Mouse (Mus musculus) intestine, embryonic 14.5 days (tissue): ENCODE data around the gene Vasn. TPM values are rescaled to one million over a fixed set of nuclear protein-coding genes. Genes with fewer than 3 reads are reported as not detected.

Experiments used
- ATAC-seq: fragments of 200-750 bp; cut with Nextera tagmentation; replicated peaks from 2 replicates; pipeline ENCODE4 v1.8.0; 2017; ENCODE audit warnings: low read depth, moderate number of reproducible peaks, moderate TSS enrichment, moderate library complexity; ENCODE audit not compliant: low FRiP score, low TSS enrichment
- DNase-seq: peaks from one replicate; pipeline ENCODE4 v3.0.0-alpha.2; 2018; ENCODE audit warnings: low spot score
- H3K27ac ChIP-seq: fragments of 300-500 bp; sonication (generic); 2 replicates; pipeline ENCODE4 v1.5.1; 2014; ENCODE audit warnings: low read depth, mild to moderate bottlenecking, control low read depth
- H3K27me3 ChIP-seq: fragments of 300-500 bp; sonication (generic); replicated peaks from 2 replicates; pipeline ENCODE4 v1.6.1; 2014; ENCODE audit warnings: low read length, control low read depth; ENCODE audit not compliant: control insufficient read depth, insufficient read depth
- H3K36me3 ChIP-seq: fragments of 300-500 bp; sonication (generic); 2 replicates; pipeline ENCODE4 v1.6.1; 2014; ENCODE audit warnings: low read length, control low read depth; ENCODE audit not compliant: control insufficient read depth, insufficient read depth
- H3K4me1 ChIP-seq: fragments of 300-500 bp; sonication (generic); replicated peaks from 2 replicates; pipeline ENCODE4 v1.6.1; 2014; ENCODE audit warnings: low read length, control low read depth, mixed read lengths; ENCODE audit not compliant: control insufficient read depth, insufficient read depth
- H3K4me2 ChIP-seq: fragments of 300-500 bp; sonication (generic); 2 replicates; pipeline ENCODE4 v1.6.1; 2014; ENCODE audit warnings: low read length
- H3K4me3 ChIP-seq: fragments of 300-500 bp; sonication (generic); 2 replicates; pipeline ENCODE4 v1.5.1; 2014; ENCODE audit warnings: low read depth, low read length, control low read depth, mixed read lengths
- H3K9ac ChIP-seq: fragments of 300-500 bp; sonication (generic); 2 replicates; pipeline ENCODE4 v1.6.1; 2014; ENCODE audit warnings: mild to moderate bottlenecking, low read length
- H3K9me3 ChIP-seq: fragments of 300-500 bp; sonication (generic); 2 replicates; pipeline ENCODE4 v1.6.1; 2016; ENCODE audit warnings: low read length, control low read depth; ENCODE audit not compliant: control insufficient read depth
- WGBS: fragments of 180-500 bp; shearing (Covaris S2); extraction: QIAGEN DNeasy Blood & Tissue Kit; methylation state at CpG from one replicate; pipeline ENCODE4 v1.1.7; 2014; 5-methylcytosine and 5-hydroxymethylcytosine counted together
- polyA plus RNA-seq: library from polyadenylated mRNA; unstranded; fragments of >200 nt; fragmentation: Nextera tagmentation; extraction: Ambion mirVana; gene quantifications from 2 replicates; pipeline ENCODE4 v1.2.1, GENCODE M21; 2014

Gene Vasn
- 15.9 and 17.1 TPM in 2 replicates for polyA plus RNA-seq

DNA sequence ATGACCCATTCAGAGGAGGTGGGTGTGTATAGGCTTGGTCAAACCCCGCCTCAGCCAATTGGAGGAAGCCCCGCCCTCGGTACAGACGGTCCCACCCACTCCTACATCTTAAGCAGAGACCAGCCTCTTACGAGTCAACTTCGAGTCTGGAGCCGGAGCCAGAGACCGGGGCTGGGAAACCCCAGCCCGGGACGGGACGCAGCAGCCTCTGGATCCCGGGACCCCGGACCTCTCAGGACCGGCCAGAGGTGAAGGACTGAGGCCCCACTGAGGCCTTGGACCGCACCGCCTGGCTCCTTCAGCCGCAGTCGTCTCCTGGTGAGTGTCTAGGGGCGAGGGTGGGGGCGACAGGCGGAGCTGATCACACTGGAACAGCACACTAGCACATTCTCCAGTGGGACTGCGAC lies at the start of gene Vasn, which contains the start of gene Dnaja3:
Vasn (plus strand) TSS at position 111 of the 407 bp plus-strand sequence.
Dnaja3 (plus strand) TSS at position 159 of the 407 bp plus-strand sequence.
- DNase-seq (peak; percentile 91), ATAC-seq (peak; percentile 91)
- Histone ChIP-seq H3K4me2 (peak within 1 kb of the TSS; percentile 57), H3K4me3 (peak within 1 kb of the TSS; percentile 64), H3K9ac (peak within 1 kb of the TSS; percentile 78), H3K27ac (peak within 1 kb of the TSS; percentile 88), H3K9me3 (no peaks in the 10 kb centered on the region), H3K27me3 (no peaks in the 10 kb centered on the region), H3K36me3 (0 out of 2 replicates have a peak, but pooled peaks cover 13% of the 10 kb centered on the region), H3K4me1 (peaks cover 31% of the 10 kb centered on the region)
- 1% methylated on average over 22 of the region's 22 CpGs for WGBS

DNA sequence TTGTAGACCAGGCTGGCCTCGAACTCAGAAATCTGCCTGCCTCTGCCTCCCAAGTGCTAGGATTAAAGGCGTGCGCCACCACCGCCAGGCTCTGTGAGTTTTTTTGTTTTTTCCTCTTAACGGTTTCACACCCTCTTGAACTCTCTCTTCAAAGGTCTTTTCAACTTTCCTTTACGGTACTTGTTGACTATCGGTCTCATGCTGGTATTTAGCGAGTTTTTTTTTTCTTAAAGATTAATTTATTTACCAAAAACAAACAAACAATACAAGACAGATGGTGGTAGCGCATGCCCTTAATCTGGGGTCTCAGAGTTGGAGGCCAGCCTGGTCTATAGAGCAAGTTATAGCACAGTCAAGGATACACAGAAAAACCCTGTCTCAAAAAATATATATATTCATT lies 49.5 kb upstream of the Vasn start:
- ATAC-seq, result no peak
- DNase-seq, result no peak
- 95% methylated on average over 9 of the region's 9 CpGs for WGBS

DNA sequence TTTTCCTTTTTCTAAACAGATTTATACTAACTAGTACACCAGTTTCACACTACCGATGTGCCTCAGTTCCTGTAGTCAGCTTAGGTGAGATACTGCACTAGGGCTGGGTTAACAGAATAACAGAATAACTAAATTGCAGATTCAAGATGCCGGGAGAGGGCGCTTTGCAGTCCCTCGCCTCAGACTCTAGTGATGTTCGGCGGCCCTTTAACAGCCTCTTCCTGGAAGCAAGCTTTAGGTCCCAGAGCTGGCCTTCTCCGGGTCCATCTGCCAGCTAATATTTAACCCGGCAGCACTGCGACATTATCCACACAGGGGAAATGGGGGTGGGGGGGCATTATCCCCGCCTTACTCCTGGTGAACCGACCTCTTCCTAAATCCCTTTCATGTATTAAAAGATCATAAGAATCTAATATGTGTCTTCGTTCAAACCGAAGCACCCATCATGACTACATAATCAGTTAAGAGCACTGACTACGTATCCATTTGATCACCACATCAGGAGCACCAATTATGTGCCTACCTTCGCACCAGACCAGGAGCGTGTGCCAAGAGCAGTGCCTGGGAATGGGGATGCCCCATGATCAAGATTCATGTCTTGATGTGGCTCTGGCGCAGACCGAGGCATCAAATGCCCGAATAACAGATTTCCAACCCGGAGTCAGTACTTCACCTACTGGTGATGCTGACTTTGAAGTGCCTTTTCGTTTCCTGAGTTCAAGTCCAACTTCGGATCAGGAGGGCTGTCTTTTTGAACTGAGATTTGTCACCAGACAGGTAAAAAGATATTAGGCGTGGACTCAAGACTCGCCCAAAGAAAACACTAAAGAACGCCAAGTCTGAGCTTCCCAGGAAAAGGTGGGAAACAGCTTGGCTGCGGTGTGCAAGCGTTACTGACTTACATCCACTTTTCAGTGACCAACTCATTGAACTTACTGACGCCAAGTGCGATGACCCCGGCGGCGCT lies 46.5 kb upstream of the Vasn start:
- DNase-seq (peak; percentile 77), ATAC-seq (no peak)
- Histone ChIP-seq H3K27ac (peak overlapping the region; percentile 93), H3K36me3 (peaks cover 10% of the 10 kb centered on the region), H3K27me3 (no peaks in the 10 kb centered on the region), H3K4me3 (peak overlapping the region; percentile 87), H3K4me2 (peak overlapping the region; percentile 78), H3K9ac (peak overlapping the region; percentile 90), H3K9me3 (no peaks in the 10 kb centered on the region), H3K4me1 (peaks cover 41% of the 10 kb centered on the region)
- WGBS, result 12% methylated on average over 32 of the region's 32 CpGs

More for the DNA sequence above, 49.5 kb upstream of the Vasn start:
- Histone ChIP-seq H3K4me3 (no peak overlapping the region), H3K27me3 (no peaks in the 10 kb centered on the region), H3K4me2 (no peak overlapping the region), H3K36me3 (peaks cover 10% of the 10 kb centered on the region), H3K4me1 (peaks cover 32% of the 10 kb centered on the region), H3K27ac (no peak overlapping the region), H3K9me3 (no peaks in the 10 kb centered on the region), H3K9ac (no peak overlapping the region)

DNA sequence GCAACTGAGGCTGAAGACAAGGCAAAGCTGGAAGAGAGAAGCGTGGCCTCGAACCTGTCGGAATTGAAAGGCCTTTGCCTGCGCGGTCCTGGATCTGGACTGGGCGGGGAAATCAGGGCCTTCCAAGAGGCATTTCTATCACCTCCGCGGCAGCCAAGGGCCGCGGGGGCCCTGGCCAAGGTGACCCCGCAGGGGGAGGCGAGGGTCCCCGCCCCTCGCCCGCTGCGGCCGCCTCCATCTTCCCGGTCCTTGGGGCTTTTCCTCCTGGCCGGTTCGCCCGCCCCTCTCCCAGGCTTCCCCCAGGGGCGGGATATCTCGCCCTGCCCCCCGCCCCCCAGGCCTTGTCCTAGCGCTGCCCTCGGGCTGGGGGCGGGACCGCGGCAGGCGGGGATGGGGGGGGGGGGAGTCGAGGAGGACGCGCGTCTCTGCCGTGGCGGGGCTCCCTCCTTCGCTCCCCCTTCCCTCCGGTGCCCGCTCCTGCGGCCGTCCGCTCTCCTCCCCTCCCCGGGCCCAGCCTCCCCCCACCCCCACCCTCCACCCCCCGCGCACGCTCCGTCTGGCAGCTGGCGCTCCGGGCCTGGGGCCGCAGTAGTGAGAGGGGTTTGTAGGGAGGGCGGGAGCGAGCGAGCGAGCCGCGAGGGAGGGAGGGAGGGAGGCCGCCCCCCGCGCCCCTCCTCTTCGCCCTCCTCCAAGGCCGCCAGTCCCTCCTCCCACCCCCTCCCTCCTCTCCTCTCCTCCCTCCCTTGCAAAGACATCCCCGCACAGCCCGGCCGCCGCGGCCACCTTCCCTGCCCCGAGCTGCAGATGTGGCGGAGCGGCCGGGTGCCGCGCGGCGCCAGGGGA lies 45.5 kb upstream of the Vasn start, which contains the start of gene Glis2:
Glis2 (plus strand) TSS at position 743 of the 843 bp plus-strand sequence.
- peaks cover 51% of the 10 kb centered on the region for H3K4me1 ChIP-seq
- H3K36me3 ChIP-seq, result peaks cover 10% of the 10 kb centered on the region
- under 1% methylated on average over 35 of the region's 74 CpGs for WGBS
- peak within 1 kb of the TSS; percentile 87 for H3K4me3 ChIP-seq
- H3K9ac ChIP-seq, result peak within 1 kb of the TSS; percentile 90
- peak within 1 kb of the TSS; percentile 93 for H3K27ac ChIP-seq
- no peaks in the 10 kb centered on the region for H3K27me3 ChIP-seq
- ATAC-seq, result peak; percentile 86
- no peaks in the 10 kb centered on the region for H3K9me3 ChIP-seq
- DNase-seq, result peak; percentile 87
- H3K4me2 ChIP-seq, result peak within 1 kb of the TSS; percentile 100

DNA sequence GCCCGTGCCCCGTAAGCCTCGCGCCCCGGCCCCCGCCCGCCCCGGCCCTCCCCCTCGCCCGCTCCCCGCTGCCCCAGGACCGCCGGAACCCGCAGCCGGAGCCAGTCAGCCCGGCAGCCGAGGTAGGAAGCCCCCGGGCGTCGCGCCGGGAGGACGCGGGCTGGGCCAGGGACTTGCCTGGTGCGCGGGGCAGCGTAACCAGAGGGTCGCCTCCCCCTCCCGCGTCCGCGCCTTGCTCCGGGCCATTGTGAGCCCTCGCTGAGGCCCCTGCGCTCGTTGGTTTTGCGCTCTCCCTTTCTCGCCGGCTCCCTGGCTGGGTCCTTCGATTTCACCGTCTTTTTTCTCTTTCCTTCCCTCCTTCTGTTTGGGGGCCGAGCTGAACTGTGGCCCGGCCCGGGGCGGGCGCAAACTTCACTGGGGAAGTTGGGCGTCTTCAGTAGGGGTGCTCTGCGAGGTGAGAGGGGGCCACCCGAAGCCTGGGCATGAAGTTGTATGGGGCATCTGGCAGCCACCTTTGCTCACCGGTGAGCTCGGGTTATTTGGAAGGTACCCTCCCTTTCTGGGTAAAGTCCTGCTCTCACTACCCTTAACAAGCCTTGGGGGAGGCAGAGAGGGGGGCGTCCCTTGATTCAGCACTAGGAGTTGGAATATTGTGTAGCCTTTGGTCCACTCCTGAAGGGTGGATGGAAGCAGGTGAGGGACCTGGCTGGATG lies 44.8 kb upstream of the Vasn start:
- Histone ChIP-seq H3K4me3 (peak overlapping the region; percentile 87), H3K36me3 (peaks cover 10% of the 10 kb centered on the region), H3K27me3 (no peaks in the 10 kb centered on the region), H3K4me2 (peak overlapping the region; percentile 100), H3K9ac (peak overlapping the region; percentile 90), H3K27ac (peak overlapping the region; percentile 93), H3K9me3 (no peaks in the 10 kb centered on the region), H3K4me1 (peaks cover 58% of the 10 kb centered on the region)
- under 1% methylated on average over 32 of the region's 52 CpGs for WGBS
- DNase-seq, result no peak
- ATAC-seq, result peak; percentile 13; the same call in 1 of the 2 replicates

DNA sequence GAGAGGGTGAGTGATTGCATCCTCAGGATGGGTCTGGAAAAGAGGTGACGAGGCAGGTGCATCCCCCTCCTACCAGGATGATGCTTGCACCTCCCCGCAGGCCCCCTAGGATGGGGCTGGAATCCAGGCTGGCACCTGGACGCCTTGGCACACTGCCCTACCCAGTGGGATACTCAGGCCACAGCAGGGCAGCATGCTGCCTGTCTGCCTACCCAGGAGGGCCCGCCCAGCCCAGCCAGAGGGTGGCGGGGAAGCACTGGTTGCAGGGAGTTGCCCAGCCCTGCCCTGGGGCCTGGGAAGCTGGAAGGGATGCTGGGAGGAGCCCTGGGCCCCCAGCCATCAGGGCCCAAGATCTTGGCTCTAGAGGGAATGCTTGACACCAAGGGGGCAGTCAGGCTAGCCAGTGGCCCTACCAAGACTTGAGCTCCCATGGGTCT lies 44.2 kb upstream of the Vasn start:
- Histone ChIP-seq H3K27ac (peak overlapping the region; percentile 93), H3K27me3 (no peaks in the 10 kb centered on the region), H3K4me3 (peak overlapping the region; percentile 87), H3K4me1 (peaks cover 63% of the 10 kb centered on the region), H3K9me3 (no peaks in the 10 kb centered on the region), H3K36me3 (peaks cover 6% of the 10 kb centered on the region), H3K9ac (peak overlapping the region; percentile 90), H3K4me2 (peak overlapping the region; percentile 100)
- ATAC-seq, result peak; percentile 24
- DNase-seq, result no peak
- WGBS, result 2% methylated on average over 5 of the region's 5 CpGs

DNA sequence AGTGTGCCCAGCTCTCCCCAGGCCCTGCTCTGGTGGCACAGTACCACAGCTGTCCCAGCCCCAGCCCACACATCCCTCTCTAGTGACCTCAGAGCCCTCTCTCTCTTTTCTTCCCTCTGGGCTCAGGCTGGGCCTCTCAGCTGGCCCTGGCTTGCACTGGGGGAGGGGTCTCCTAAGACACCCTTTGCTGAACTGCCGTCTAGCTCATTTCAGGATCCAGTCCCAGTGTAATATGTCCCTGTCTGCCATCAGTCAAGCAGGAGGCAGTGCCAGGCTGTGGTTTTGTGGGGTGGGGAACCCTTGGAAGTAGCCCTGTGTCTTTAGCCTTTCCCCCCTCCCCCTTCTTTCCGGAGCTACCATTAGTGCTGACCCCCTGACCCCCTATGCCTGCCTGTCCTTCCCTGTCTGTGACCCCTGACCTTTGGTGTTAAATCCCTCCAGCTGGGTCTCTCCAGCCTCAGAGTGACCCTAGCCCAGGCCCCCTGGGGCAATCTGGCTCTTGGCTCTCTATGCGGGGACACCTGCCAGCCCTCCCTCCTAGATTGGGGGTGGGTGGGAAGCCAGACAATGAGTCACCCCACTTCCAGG lies 43.5 kb upstream of the Vasn start:
- WGBS, result 13% methylated on average over 3 of the region's 3 CpGs
- Histone ChIP-seq H3K4me1 (peaks cover 70% of the 10 kb centered on the region), H3K4me3 (peak overlapping the region; percentile 87), H3K36me3 (no peaks in the 10 kb centered on the region), H3K9me3 (no peaks in the 10 kb centered on the region), H3K9ac (peak overlapping the region; percentile 90), H3K27me3 (no peaks in the 10 kb centered on the region), H3K27ac (peak overlapping the region; percentile 93), H3K4me2 (peak overlapping the region; percentile 100)
- no peak for ATAC-seq
- no peak for DNase-seq
